ENCODE assay signal across 17 mouse cellular contexts in genomic region chr16:57168236-57168635, GRCm38 (mm10). TPM values are rescaled to one million over a fixed set of nuclear protein-coding genes. Genes with fewer than 3 reads are reported as not detected.
A peak's percentile ranks its signal among the peaks of the same experiment; 100 is the strongest.
DNase-seq lines count a peak whose midpoint lies in the region; ATAC-seq lines count a peak whose summit lies in the region.
"Had no signal": no experiment of that assay in that cellular context is flagged by ENCODE, and none has a peak within 500 bp of the region (broad histone marks: within the 10 kb centered on the region; RNA-seq: fewer than 3 reads in every experiment).

No protein-coding gene starts in this region.

- no peaks in the 10 kb centered on the region for H3K27me3 ChIP-seq in intestine, embryonic 14.5 days (replicated peaks; ENCODE audit: control insufficient read depth, insufficient read depth, low read length)
- no peaks in the 10 kb centered on the region for H3K27me3 ChIP-seq in intestine, embryonic 15.5 days (replicated peaks)
- no peaks in the 10 kb centered on the region for H3K27me3 ChIP-seq in midbrain, embryonic 13.5 days
- H3K27me3 ChIP-seq: embryonic facial prominence, embryonic 15.5 days; hindbrain, embryonic 12.5 days; liver, embryonic 15.5 days had no signal

- 69% methylated on average over 4 of the region's 4 CpGs for WGBS in intestine, embryonic 14.5 days
- 73% methylated on average over 4 of the region's 4 CpGs for WGBS in intestine, embryonic 15.5 days
- 48% methylated on average over 4 of the region's 4 CpGs for WGBS in midbrain, embryonic 13.5 days

- H3K4me3 ChIP-seq in intestine, embryonic 14.5 days (ENCODE audit: low read depth, low read length): no peak overlapping the region
- no peak overlapping the region for H3K4me3 ChIP-seq in intestine, embryonic 15.5 days (replicated peaks)
- H3K4me3 ChIP-seq in midbrain, embryonic 13.5 days (replicated peaks): no peak overlapping the region

- no peak overlapping the region for H3K27ac ChIP-seq in intestine, embryonic 14.5 days (ENCODE audit: low read depth)
- no peak overlapping the region for H3K27ac ChIP-seq in intestine, embryonic 15.5 days
- 0 out of 2 replicates have a peak overlapping the region, but pooled peaks have one; percentile 25 for H3K27ac ChIP-seq in midbrain, embryonic 13.5 days
- H3K27ac ChIP-seq: liver, embryonic 15.5 days had no signal

- peaks cover 39% of the 10 kb centered on the region for H3K36me3 ChIP-seq in intestine, embryonic 14.5 days (ENCODE audit: control insufficient read depth, insufficient read depth, low read length)
- 0 out of 2 replicates have a peak, but pooled peaks cover 3% of the 10 kb centered on the region for H3K36me3 ChIP-seq in intestine, embryonic 15.5 days
- H3K36me3 ChIP-seq in midbrain, embryonic 13.5 days: peaks cover 21% of the 10 kb centered on the region

- H3K4me2 ChIP-seq in intestine, embryonic 14.5 days (ENCODE audit: low read length): no peak overlapping the region
- H3K4me2 ChIP-seq in intestine, embryonic 15.5 days (replicated peaks): no peak overlapping the region
- H3K4me2 ChIP-seq in midbrain, embryonic 13.5 days (replicated peaks): 0 out of 2 replicates have a peak overlapping the region, but pooled peaks have one; percentile 76

- H3K9me3 ChIP-seq in intestine, embryonic 14.5 days (ENCODE audit: control insufficient read depth, low read length): no peaks in the 10 kb centered on the region
- H3K9me3 ChIP-seq in intestine, embryonic 15.5 days: no peaks in the 10 kb centered on the region
- no peaks in the 10 kb centered on the region for H3K9me3 ChIP-seq in midbrain, embryonic 13.5 days
- H3K9me3 ChIP-seq: embryonic facial prominence, embryonic 15.5 days; hindbrain, embryonic 12.5 days; liver, embryonic 15.5 days had no signal

- no peak overlapping the region for H3K9ac ChIP-seq in intestine, embryonic 14.5 days (ENCODE audit: low read length)
- H3K9ac ChIP-seq in intestine, embryonic 15.5 days: no peak overlapping the region
- no peak overlapping the region for H3K9ac ChIP-seq in midbrain, embryonic 13.5 days (replicated peaks)
- H3K9ac ChIP-seq: embryonic facial prominence, embryonic 15.5 days had no signal

- DNase-seq in embryo, embryonic 10 days (ENCODE audit: low spot score): peak; percentile 49
- no peak for DNase-seq in embryo, embryonic 11 days
- DNase-seq in intestine, embryonic 14.5 days (ENCODE audit: low spot score): peak; percentile 48
- peak; percentile 31 for DNase-seq in R1 (ENCODE audit: low read depth, low spot score)
- DNase-seq in gastrocnemius, postnatal 10 days: no peak
- DNase-seq: adrenal gland, adult 8-10 months; cerebellum, adult 8-10 months; heart, adult 18-20 months; kidney, adult 2 months; kidney, postnatal 14 days; thymus, postnatal 14 days had no signal

- ATAC-seq in intestine, embryonic 14.5 days (replicated peaks; ENCODE audit: low FRiP score, low TSS enrichment, low read depth): no peak
- ATAC-seq in intestine, embryonic 15.5 days: no peak
- no peak for ATAC-seq in midbrain, embryonic 13.5 days
- ATAC-seq in frontal cortex, adult (ENCODE audit: low TSS enrichment): no peak

- H3K4me1 ChIP-seq in intestine, embryonic 14.5 days (replicated peaks; ENCODE audit: control insufficient read depth, insufficient read depth, low read length): 0 out of 2 replicates have a peak, but pooled peaks cover 10% of the 10 kb centered on the region
- H3K4me1 ChIP-seq in intestine, embryonic 15.5 days (replicated peaks): peaks cover 4% of the 10 kb centered on the region; the same call in 1 of the 2 replicates
- peaks cover 19% of the 10 kb centered on the region for H3K4me1 ChIP-seq in midbrain, embryonic 13.5 days (replicated peaks)
- H3K4me1 ChIP-seq: embryonic facial prominence, embryonic 15.5 days had no signal

RNA-seq across cellular contexts. Expression of gene Nit2, which starts 1.1 kb away (rescaled TPM):
- 78.8 and 84.4 TPM in 2 replicates for polyA plus RNA-seq in intestine, embryonic 14.5 days (2014; fragmentation: Nextera tagmentation; extraction: Ambion mirVana)
- 74.7 and 81.2 TPM in 2 replicates for polyA plus RNA-seq in intestine, embryonic 15.5 days (2015; fragmentation: Nextera tagmentation; extraction: Ambion mirVana)
- polyA plus RNA-seq in midbrain, embryonic 13.5 days (2015; fragmentation: Nextera tagmentation; extraction: Ambion mirVana): 41.3 and 41.6 TPM in 2 replicates
- 10 to 100 TPM; 34.5 to 35.0 TPM for total RNA-seq in gastrocnemius, postnatal 10 days (2021)

RNA-seq across cellular contexts. Expression of gene Tomm70a, which starts 46.7 kb away (rescaled TPM):
- polyA plus RNA-seq in intestine, embryonic 14.5 days (2014; fragmentation: Nextera tagmentation; extraction: Ambion mirVana): 58.5 and 61.4 TPM in 2 replicates
- polyA plus RNA-seq in intestine, embryonic 15.5 days (2015; fragmentation: Nextera tagmentation; extraction: Ambion mirVana): 50.1 and 55.8 TPM in 2 replicates
- 52.4 and 54.4 TPM in 2 replicates for polyA plus RNA-seq in midbrain, embryonic 13.5 days (2015; fragmentation: Nextera tagmentation; extraction: Ambion mirVana)
- total RNA-seq in gastrocnemius, postnatal 10 days (2021): 10 to 100 TPM; 39.7 to 40.4 TPM

Comparison
In these comparisons a context has a peak if more than half of its experiments do, and no peak if none do; other contexts are left out.
1. DNase-seq: peak in embryo, embryonic 10 days (single experiment), intestine, embryonic 14.5 days (single experiment) and R1 (single experiment); none in embryo, embryonic 11 days (single experiment) and gastrocnemius, postnatal 10 days (single experiment).